Mouse (Mus musculus) liver, embryonic 14.5 days (tissue): ENCODE results near the gene Atxn1.

Source experiments
- CTCF ChIP-seq: IDR thresholded peaks from 2 replicates; pipeline ENCODE4 v1.5.1; 2016; ENCODE audit warnings: antibody characterized with exemption, low read depth, control low read depth
- EP300 ChIP-seq: IDR thresholded peaks from 2 replicates; pipeline ENCODE4 v1.6.1; 2016; ENCODE audit warnings: antibody characterized with exemption, low read depth

GRCm38 (mm10) chr13:45577366-45577765, 387.4 kb downstream of the Atxn1 start:
- TF ChIP-seq CTCF: no peak
- TF ChIP-seq EP300: no peak
